Mouse (Mus musculus): ENCODE results near the gene Rbfox3. TPM values are rescaled to one million over a fixed set of nuclear protein-coding genes. Genes with fewer than 3 reads are reported as not detected.

The Rbfox3 gene
- total RNA-seq, 4 experiments from 2014 or later: 0.20 TPM; not detected in 3

DNA sequence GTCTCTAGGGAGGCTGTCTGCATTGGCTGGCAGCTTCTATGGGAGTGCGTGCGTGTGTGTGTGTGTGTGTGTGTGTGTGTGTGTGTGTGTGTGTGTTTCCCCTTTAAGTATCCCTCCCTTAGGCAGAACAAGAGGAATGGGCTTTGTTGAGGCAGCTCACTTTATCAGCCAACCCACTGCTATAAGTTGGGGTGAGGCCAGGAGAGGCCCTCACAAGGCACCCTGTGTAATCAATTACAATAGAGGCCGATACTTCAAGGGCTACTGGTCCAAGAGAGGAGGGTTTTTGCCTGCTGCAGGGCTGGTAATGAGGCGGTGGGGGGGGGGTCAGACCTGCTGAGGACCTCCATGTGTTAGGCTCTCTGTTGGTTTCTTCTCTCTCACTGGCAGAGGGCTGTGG, 357.5 kb downstream of the Rbfox3 start:
- DNase-seq (ENCODE audit: low spot score in 2 of 2): no peak

DNA sequence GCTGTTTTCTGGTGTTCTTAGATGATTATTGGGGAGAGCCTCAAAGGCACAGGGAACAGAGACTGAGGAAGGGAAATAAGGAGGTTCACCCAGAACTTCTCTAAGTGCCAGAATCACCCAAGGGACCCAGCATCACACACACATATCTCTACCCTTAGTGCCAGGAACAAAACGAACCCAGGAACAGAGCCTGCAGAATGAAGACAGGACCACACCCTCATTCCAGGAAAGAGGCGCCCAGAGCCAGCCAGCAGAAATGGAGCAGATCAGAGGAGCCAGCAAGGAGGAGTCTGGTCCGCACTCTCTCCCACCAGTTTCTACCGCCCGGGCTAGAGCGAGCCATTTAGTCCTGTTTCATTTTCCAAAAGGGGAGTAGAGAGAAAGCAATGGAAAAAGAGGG, 358.4 kb downstream of the Rbfox3 start:
- peak; percentile 16 to 38 for DNase-seq (ENCODE audit: low spot score in 2 of 2)

DNA sequence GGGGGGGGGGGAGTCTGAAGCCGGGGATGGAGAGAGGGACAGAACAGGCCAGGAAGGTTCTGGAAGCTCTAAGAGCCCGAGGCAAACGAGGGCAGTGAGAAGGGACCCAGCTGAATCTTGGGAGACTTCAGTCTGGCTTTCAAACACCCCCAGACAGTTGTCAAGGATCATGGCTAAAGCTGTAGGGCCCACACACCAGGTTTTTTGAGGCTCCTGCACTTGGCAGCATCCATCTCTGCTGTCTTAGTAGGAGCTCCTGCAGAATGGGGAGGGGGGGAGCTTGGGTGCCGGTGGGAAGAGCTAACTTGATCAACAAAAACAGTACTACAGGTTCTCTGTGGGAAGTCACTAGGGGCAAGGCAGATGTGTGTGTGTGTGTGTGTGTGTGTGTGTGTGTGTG, 358.9 kb downstream of the Rbfox3 start:
- DNase-seq (ENCODE audit: low spot score in 2 of 2): no peak

DNA sequence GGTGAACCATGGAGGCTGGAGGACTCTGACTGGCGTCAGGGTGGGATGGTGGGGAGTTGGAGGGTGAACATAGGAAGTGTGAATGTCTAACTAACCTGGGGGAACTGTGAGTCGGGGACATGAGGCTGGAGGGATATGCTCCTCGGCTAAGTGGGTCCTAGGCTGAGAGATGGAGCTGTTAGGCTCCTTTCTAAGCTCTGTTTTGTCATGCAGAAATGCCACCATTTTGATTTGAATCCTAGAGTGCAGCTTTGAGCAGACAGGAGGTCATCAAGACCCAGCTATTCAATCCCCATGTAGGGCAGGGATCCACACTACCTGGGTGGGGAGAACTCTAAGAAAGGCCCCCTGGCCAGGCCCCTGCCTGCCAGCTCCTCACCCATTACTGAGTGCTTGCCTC, 359.7 kb downstream of the Rbfox3 start:
- no peak for DNase-seq (ENCODE audit: low spot score in 2 of 2)

DNA sequence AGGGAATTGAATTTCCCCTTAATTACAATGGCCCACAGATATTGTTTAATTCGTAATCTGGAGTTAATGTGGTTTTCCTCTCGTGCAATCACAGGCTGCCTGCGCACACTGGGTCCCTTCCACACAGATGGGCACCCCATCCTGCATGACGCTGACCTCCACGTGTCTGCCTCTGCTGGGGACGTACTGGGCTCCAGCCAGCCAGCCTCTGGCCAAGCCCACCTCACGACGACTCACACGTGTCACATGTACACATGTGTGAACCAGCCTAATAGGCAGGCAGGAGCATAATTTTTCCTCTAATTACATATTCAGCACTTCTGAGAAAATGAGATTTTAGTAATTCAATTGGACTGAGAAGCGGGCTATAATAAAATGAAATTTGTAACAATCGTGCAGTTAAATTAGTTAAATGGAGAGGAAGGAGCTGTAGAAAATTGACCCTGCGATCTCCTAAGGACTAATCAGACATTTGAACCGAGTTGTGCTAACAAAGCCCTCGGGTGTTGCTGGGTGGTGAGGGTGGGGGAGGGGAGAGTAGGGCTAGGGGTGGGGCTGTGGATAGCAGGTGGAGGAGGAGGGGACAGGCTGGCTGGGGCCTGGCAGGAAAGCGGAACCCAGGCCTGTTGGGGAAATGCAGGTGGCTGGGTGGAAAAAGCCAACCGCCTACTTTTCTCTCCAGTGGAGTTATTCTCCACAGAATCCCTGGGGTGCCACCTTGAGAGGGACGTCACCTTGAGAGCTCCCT, 360.4 kb downstream of the Rbfox3 start:
- no peak for DNase-seq (ENCODE audit: low spot score in 2 of 2)

DNA sequence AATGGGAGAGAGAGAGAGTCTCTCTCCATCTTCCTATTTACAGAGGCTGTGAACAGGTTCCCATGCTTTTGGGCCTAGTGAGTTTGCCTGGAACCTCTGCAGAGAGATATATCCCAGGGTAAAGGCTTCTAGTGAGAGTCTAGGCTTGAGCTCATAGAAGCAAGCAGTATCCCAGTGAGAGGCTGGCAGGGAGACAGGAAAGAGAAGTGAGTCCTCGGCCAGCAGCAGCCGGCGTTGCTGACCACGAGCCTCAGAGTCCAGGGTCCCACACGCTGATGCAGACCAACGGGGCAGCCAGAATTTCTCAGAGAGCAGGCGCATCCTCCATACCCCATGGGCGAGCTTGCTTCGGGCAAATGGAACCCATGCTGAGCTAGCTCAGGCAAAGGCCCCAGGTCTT, 363.2 kb downstream of the Rbfox3 start:
- no peak for DNase-seq (ENCODE audit: low spot score in 2 of 2)

DNA sequence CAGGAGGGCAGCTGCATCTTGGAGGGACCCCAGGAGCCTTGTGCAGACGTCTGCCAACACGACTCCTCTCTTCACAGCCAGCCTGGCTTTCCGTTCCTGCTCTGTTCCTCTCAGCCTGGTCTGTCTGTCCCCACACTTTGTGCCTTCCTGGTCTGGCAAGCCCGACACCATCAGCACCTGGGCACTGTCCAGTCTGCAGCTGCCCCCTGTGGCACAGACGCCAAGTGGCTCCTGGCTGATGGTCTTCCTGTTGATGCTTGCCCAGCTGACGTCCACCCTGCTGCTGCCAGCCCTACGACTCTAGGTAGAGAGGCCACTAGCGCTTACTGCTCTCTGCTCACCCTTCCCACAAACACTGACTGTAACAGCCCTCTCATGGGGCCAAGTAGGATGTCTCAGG, 365.1 kb downstream of the Rbfox3 start:
- DNase-seq (ENCODE audit: low spot score in 2 of 2): no peak

DNA sequence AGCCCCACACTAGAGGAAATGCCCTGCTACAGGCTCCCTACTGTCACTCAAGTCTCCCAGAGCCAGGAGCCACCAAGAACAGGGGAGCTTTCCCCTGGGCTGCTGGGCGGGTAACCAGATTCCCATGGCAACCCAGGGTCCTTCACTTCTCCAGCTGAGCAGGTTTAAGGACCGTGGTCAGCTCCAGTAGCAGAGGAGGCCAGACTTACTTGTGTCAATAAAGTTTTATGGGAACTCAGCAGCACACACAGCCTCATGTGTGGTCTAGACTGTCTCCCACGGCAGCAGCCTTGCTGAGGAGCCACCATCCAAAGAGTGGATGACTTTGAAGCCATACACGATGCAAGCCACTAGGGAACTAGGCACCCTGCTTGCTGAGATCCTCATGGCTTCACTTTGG, 365.7 kb downstream of the Rbfox3 start:
- no peak for DNase-seq (ENCODE audit: low spot score in 2 of 2)

DNA sequence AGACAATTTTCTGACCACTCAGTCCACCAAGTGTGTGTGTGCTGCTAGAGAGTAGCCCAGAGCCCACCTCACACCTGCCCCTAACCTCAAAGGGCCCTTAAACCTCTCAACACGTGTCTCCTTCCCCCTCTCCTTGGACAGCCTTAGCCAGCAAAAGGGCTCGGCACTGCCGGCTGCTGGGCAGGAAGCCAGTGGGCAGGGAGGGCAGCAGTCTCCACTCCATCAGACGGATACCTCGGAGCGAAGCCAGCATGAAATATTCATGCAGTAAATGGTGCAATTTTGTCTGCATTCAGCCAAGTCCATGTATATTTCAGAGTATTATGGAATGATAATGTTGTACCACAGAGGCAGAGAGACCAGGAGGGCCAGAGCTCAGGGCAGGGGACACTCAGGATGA, 366.8 kb downstream of the Rbfox3 start:
- DNase-seq (ENCODE audit: low spot score in 2 of 2): no peak

DNA sequence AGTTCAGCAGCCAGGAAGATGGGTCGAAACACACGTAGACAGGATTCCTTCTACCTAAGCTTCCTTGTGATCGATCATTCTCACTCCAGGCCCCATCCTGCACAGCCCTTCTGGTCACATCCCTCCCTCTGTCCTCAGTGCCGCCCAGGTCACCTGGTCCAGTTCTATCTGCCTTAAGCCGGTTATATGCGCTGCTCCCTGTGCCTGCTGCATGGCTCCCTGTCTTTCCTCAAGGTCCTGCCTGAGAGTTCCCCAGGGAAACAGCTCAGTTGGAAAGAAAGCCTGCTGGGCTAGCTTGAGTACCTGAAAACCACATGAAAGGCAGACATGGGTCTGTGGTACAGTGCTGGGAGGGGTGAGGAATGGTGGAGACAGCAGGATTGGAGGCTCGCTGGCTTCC, 368.5 kb downstream of the Rbfox3 start:
- no peak for DNase-seq (ENCODE audit: low spot score in 2 of 2)

DNA sequence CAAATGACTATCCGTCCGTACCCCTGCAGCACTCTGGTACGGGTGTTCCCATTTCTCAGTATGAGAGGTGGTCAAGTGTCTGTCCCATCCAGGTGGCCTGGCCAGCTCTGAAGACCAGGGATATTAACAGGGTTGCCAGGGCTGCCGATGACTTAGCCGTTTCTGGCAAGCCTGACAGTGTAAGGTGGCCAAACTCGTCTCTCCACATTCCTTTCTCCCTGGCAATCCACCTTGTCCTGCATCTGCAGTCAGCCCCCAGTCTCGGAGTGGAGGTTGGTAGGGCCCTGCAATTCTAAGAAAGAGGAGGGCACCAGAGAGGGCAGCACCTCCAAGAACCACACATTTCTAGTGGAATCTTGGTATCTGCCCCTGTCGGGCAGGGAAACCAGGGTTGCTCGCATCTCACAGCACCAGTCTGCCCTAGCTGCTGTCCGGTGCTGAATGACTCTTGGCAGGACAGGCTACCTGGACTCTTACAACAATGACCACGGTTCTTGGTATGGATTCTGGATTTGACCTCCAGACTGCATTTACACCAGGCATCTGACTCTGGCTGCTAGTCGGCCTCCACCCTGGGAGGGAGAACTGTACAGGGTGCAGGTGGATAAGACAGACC, 370.9 kb downstream of the Rbfox3 start:
- no peak for DNase-seq (ENCODE audit: low spot score in 2 of 2)

DNA sequence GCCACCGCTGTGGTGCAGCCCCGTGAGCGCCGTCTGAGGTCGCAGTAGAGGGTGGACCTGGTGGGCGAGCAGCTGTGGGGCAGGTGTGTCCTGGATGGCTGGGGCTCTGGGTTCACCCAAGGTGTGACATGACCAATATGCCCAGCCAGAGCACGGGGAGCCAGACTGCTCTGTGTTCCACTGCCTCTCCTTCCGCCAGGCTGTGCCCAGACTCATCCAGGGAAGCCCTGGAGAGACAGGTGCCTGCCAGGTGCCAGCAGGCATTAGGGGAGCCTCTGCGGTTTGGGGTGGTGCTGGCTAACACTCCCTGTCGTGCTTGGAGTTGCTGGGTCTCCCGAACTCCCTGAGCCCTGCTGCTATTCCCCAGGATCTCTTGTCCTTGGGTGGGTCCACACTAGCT, 373.4 kb downstream of the Rbfox3 start:
- DNase-seq (ENCODE audit: low spot score in 2 of 2): no peak

DNA sequence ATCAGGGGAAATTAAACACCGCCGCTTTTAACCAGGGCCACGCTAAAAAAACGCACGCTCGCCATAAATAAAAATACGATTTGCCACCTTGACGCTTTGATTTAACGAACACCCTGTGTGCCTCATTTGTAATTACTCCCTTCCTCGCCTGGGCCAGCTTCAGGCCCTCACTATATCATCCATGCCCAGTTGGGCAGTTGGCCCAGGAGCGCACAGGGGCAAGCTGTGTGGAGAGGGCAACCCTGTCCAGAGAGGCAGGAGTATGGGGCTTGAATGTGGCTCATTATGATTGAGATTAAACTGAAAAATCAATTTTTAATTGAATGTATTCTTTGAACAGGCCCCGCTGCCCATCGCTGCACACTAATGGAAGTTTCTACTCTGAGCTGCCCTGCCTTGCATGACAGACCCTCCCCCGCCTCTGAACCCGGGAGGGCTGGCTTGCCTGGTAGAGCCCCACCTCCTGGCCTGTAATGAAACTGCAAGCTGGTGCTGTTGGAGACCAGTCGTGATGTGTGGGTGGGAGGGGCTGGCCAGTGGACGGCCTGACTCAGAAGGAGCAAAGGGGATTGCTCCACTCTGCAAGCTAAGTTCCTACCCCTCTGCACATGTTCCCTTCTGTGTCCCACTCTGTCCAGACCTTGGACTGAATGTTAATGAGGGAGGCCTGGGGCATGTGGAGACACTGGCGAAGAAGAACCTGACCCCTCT, 376.9 kb downstream of the Rbfox3 start:
- no peak for DNase-seq (ENCODE audit: low spot score in 2 of 2)

DNA sequence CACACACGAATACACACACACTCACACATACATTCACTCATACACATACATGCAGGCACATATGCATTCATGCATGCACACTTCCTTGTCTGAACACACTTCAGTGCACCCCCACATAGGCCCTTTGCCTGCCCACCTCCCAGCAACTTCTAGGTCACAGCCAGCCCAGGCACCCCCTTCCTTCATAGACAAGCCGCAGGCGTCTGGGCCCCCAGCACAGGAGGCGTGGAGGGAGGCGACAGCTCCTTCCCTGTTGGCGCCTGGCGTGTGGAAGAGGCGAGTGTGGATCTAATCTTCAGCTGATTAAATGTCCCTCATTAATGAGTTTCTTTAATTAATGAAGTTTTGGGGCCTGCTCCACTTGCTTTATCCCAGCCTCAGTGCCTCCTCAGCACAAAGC, 381.1 kb downstream of the Rbfox3 start:
- no peak for DNase-seq (ENCODE audit: low spot score in 2 of 2)

DNA sequence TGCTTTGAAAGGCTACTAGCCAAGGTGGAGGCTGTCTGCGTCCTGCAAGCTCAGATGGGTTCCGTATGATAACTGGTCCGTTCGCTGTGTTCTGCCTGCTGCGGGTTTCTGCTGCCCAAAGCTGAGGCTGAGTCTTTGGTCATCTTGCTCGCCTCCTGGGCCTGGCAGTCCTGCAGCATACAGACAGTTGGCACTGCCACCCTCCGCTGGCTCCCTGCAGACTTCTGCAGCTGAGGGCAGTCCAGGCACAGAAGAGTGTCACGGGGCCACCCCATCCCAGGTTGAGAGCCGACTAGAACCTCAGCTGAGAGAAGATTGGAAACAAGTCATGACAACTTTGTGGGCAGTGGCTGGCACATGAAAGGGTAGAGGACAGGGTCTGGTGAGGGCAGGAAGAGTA, 382.6 kb downstream of the Rbfox3 start:
- DNase-seq (ENCODE audit: low spot score in 2 of 2): no peak

DNA sequence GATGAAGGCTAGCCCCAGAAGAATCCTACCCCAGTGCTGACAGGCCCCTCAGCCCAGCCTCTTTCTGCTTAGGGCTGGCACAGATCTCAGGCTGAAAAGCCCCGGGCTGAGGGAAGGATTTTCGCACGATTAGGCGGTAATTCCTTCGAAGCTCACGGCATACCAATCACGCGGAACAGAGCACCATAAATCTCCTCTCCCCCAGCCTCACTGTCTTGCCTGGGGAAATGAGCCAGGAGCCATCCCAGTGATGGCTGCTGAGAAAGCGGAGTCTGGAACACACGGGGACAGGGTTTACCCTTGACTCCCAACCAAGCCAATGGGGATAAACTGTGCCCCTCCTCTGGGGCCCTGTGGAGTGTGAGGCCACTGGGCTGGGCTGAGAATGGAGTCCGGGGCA, 386.3 kb downstream of the Rbfox3 start:
- DNase-seq (ENCODE audit: low spot score in 2 of 2): no peak

DNA sequence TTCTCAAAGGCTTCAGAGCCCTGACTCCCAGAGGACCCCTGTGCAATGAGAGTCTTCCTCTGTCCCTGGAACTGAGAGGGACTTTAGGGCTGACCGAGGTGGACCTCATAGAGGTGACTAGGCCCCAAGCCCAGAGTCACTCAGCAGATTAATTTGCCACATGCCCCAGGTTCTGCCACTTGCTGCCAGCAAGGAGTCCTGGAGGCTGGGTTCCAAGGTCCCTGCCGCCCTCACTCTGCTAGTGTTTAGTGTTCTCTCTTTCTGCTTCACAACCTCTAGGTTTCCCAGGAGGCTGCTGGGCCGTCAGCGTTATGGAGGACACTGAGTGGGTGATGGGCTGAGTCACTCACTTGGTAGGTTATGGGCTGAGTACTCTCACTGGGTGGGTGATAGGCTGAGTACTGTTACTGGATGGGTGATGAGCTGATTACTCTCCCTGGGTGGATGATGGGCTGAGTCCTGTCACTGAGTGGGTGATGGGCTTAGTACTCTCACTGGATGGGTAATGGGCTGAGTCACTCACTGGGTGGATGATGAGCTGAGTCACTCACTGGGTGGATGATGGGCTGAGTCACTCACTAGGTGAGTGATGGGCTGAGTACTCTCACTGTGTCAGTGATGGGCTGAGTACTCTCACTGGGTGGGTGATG, 387.8 kb downstream of the Rbfox3 start:
- no peak for DNase-seq (ENCODE audit: low spot score in 2 of 2)

DNA sequence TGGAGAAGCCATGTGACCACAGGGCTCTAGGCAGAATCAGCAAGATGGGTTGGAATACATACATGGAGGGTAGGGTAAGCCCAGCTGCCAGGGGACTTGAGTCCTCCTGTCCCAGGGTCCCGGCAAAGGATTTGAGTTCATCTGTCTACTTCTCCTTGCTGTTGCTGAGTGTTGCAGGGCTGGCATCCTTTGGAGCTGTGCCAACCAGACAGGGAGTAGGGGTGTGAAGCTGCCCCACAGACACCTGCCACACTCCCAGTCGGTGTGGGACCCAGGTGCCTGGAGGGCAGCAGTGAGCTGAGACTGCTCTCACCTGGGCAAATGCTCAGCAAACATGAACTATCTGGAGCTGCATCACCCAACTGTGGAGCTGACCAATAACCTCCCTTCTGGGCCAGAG, 390.5 kb downstream of the Rbfox3 start:
- no peak for DNase-seq (ENCODE audit: low spot score in 2 of 2)

DNA sequence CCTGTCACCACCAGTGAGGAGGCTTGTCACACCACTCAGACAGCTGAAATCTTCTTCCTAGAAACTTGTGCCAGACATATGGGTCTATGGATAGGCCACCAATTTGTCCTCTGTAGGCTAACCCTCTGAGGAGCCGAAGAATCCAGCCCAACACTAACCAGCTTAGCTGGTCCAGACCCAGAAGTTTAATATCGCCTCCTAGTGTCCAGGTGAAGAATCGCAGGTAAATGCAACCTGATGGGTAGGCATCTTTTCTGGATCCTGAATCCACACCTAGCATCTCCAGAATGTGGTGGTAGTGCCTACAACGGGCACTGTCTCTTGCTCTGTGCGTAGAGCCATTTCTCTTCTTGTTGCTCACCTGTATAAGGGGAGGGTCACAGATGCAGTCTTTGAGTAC, 391.1 kb downstream of the Rbfox3 start:
- DNase-seq (ENCODE audit: low spot score in 2 of 2): no peak

DNA sequence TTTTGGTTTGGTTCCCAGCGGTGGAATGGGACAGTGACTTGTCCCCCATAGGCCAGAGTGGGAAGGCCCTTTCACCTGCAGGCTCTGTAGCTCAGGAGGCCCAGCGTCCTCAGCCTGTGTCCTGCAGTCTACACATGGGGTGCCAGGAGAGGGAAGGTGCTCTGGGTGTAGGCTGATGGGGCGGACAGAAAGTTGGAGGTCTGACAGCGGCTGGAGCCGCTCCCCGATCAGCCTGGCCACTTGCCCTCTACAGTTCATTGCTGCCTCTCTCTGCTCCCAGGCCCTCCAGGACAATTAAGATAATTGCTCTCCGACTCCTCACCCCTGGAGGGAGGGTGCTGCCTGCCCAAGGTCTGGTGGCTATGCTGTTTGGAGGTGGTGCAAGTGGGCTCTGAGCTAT, 392.7 kb downstream of the Rbfox3 start:
- no peak for DNase-seq (ENCODE audit: low spot score in 2 of 2)

DNA sequence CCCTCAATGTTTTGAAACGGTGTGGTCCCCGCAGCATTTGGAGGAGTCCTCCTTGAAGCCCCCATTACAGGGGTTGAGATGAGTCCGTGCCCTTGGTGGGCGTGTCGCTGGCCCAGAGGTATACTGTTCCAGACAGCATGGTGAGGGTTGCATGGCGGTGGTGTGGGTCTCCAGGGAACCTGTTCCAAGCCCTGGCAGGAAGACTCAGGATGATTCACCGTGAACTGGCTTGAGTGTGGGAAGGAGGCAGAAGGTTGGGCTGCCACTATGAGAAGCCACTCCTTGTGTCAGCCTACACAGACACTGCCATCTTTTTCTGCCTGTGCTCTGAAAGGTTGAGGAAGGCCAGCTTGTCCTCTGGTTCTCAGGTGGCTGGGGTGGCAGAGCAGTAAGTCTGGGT, 393.5 kb downstream of the Rbfox3 start:
- no peak for DNase-seq (ENCODE audit: low spot score in 2 of 2)

DNA sequence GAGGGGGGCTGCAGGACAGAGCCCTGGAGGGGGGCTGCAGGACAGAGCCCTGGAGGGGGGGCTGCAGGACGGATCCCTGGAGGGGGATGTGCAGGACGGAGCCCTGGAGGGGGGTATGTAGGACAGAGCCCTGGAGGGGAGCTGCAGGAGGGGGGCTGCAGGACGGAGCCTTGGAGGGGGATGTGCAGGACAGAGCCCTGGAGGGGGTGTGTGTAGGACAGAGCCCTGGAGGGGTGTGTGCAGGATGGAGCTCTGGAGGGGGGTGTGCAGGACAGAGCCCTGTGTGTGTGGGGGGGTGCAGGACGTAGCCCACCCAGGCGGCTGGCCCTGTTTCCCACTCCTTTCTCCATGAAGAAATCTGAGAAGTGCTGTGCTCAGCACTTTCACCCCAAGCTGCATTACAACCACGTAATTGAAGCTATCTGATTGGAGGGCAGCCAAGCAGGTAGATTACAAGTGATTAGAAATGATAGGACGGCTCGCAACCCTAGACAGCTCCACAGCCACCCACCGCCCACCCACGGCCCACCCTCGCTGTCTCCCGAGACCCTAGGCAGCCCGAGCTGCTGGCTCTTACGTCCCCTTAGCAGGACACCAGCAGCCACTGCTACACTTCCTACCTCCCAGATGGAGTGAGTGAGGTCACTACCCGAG, 399.0 kb downstream of the Rbfox3 start:
- no peak for DNase-seq (ENCODE audit: low spot score in 2 of 2)

Measured in gastrocnemius, adult 8-10 months (tissue).